Mouse (Mus musculus): ENCODE results near the gene Gja5. TPM values are rescaled to one million over a fixed set of nuclear protein-coding genes. Genes with fewer than 3 reads are reported as not detected.

Gja5 gene
- polyA plus RNA-seq, 1 experiment from 2014 or later, result 34.7 TPM

GRCm38 (mm10) chr3:96953489-96954233 is 49.2 kb downstream of the Gja5 start:
- Histone ChIP-seq H3K4me3 (ENCODE audit: low read depth, low read length) (no peak overlapping the region), H3K36me3 (ENCODE audit: control insufficient read depth, insufficient read depth, low read length) (no peaks in the 10 kb centered on the region), H3K9ac (ENCODE audit: low read depth, low read length) (no peak overlapping the region; the same call in 1 of the 2 replicates), H3K9me3 (replicated peaks; ENCODE audit: control insufficient read depth, low read length) (no peaks in the 10 kb centered on the region), H3K27ac (ENCODE audit: low read depth, low read length) (peak overlapping the region; percentile 25), H3K4me2 (0 out of 2 replicates have a peak overlapping the region, but pooled peaks have one; percentile 1), H3K4me1 (ENCODE audit: control insufficient read depth, insufficient read depth, low read length) (peaks cover 8% of the 10 kb centered on the region), H3K27me3 (ENCODE audit: control insufficient read depth, insufficient read depth, low read length) (no peaks in the 10 kb centered on the region)
- ATAC-seq (replicated peaks; ENCODE audit: insufficient number of reproducible peaks, low FRiP score, low TSS enrichment), result peak; percentile 71
- 35% methylated on average over 14 of the region's 14 CpGs for whole genome bisulfite sequencing (ENCODE audit: insufficient replicate concordance)

GRCm38 (mm10) chr3:96960597-96960996 is 56.1 kb downstream of the Gja5 start:
- WGBS (ENCODE audit: insufficient replicate concordance), result 16% methylated on average over 8 of the region's 8 CpGs
- peak; percentile 46; the same call in 1 of the 2 replicates for ATAC-seq (replicated peaks; ENCODE audit: insufficient number of reproducible peaks, low FRiP score, low TSS enrichment)
- Histone ChIP-seq H3K27me3 (ENCODE audit: control insufficient read depth, insufficient read depth, low read length) (no peaks in the 10 kb centered on the region), H3K4me2 (peak overlapping the region; percentile 38), H3K9me3 (replicated peaks; ENCODE audit: control insufficient read depth, low read length) (no peaks in the 10 kb centered on the region), H3K9ac (ENCODE audit: low read depth, low read length) (0 out of 2 replicates have a peak overlapping the region, but pooled peaks have one; percentile 46), H3K36me3 (ENCODE audit: control insufficient read depth, insufficient read depth, low read length) (no peaks in the 10 kb centered on the region), H3K4me3 (ENCODE audit: low read depth, low read length) (no peak overlapping the region), H3K4me1 (ENCODE audit: control insufficient read depth, insufficient read depth, low read length) (peaks cover 8% of the 10 kb centered on the region), H3K27ac (ENCODE audit: low read depth, low read length) (peak overlapping the region; percentile 70)

DNA sequence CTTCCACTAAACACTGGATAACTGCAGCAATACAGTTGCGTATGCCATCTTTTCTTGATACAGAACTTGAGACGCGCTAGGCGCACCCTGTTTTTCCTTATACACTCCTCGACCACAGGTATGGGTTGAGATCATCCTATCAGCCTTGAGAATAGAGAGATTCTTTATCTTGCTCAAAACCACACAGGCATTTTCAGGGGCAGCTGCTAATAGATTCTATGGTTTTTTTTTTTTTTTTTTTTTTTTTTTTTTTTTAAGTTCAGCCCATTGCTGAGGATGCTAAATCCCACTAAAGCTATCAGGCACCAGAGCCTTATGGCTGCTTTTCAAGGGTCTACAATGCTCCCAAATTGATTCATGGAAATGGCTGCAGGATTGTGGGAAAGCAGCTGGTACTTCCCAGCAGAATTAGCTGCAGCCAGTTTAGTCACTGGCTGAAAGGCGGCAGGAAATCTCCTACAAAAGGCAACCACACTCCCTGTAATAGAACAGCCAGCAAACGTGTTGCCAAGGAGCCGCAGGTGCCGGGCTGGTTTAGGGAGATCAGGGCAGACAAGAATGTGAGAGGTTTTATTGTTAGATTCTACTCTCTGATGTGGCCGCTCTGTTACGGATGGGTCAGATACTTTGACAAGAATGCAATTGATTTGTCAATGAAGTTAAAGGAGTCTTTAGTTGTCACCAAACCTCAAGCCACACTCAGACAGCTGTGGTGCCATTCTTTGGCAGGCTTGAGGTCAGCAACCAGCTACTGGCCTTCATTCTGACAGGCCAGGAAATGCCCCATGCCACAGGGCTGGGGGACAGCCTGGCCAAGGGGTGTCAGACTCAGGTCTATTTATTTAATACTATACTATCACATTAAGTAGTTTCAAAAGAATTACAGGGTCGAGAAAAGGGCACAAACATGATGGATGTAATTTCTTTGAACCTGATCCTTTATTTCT is 58.9 kb downstream of the Gja5 start:
- no peaks in the 10 kb centered on the region for H3K27me3 ChIP-seq (ENCODE audit: control insufficient read depth, insufficient read depth, low read length)
- no peak for ATAC-seq (replicated peaks; ENCODE audit: insufficient number of reproducible peaks, low FRiP score, low TSS enrichment)

DNA sequence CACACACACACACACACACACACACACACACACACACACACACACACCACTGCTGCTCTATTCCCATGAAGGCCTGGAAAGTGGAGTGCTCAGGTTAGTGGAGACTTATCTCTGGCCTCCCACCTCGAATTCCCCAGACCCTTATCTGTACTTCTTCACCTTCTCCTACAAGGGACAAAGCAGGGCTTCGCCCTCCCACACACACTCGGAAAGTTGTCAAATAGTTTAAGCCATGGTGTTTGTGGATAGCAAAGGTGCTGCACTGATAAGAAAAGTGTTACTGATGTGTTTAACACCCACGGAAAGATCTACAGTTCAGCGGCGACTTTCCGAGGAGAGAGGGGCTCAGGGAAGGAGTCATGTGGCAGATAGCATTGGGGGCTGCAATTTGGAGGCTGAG is 66.5 kb downstream of the Gja5 start:
- H3K36me3 ChIP-seq (ENCODE audit: control insufficient read depth, insufficient read depth, low read length), result no peaks in the 10 kb centered on the region
- H3K27me3 ChIP-seq (ENCODE audit: control insufficient read depth, insufficient read depth, low read length), result no peaks in the 10 kb centered on the region
- peak; percentile 66 for ATAC-seq (replicated peaks; ENCODE audit: insufficient number of reproducible peaks, low FRiP score, low TSS enrichment)
- peaks cover 14% of the 10 kb centered on the region for H3K4me1 ChIP-seq (ENCODE audit: control insufficient read depth, insufficient read depth, low read length)
- H3K4me2 ChIP-seq, result no peak overlapping the region
- H3K27ac ChIP-seq (ENCODE audit: low read depth, low read length), result peak overlapping the region; percentile 80
- no peak overlapping the region for H3K4me3 ChIP-seq (ENCODE audit: low read depth, low read length)
- 4% methylated on average over 7 of the region's 7 CpGs for WGBS (ENCODE audit: insufficient replicate concordance)
- H3K9me3 ChIP-seq (replicated peaks; ENCODE audit: control insufficient read depth, low read length), result no peaks in the 10 kb centered on the region
- no peak overlapping the region for H3K9ac ChIP-seq (ENCODE audit: low read depth, low read length)

More for the DNA sequence above, 58.9 kb downstream of the Gja5 start:
- Histone ChIP-seq H3K4me3 (ENCODE audit: low read depth, low read length) (no peak overlapping the region), H3K36me3 (ENCODE audit: control insufficient read depth, insufficient read depth, low read length) (no peaks in the 10 kb centered on the region), H3K9me3 (replicated peaks; ENCODE audit: control insufficient read depth, low read length) (no peaks in the 10 kb centered on the region), H3K27ac (ENCODE audit: low read depth, low read length) (no peak overlapping the region), H3K4me1 (ENCODE audit: control insufficient read depth, insufficient read depth, low read length) (peaks cover 8% of the 10 kb centered on the region), H3K4me2 (no peak overlapping the region), H3K9ac (ENCODE audit: low read depth, low read length) (no peak overlapping the region)
- WGBS (ENCODE audit: insufficient replicate concordance), result 70% methylated on average over 12 of the region's 12 CpGs

DNA sequence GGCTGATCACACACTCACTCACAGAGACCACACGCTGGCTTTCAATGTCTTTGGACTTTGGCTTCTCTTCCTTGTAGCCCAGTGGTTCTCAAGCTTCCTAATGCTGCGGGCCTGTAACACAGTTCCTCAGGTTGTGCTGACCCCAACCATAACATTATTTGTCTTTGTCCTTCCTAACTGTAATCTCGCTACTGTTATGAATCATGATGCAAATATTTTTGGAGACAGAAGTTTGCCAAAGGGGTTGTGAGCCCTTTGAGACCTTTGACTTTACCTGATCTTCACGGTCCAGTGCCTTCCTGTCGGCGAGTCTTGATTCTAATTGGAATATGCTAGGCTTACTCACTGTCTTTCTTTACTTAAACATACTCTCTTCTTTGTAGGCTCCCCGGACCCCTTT is 70.0 kb downstream of the Gja5 start:
- Histone ChIP-seq H3K9me3 (replicated peaks; ENCODE audit: control insufficient read depth, low read length) (no peaks in the 10 kb centered on the region), H3K27ac (ENCODE audit: low read depth, low read length) (no peak overlapping the region), H3K4me3 (ENCODE audit: low read depth, low read length) (no peak overlapping the region), H3K27me3 (ENCODE audit: control insufficient read depth, insufficient read depth, low read length) (no peaks in the 10 kb centered on the region), H3K9ac (ENCODE audit: low read depth, low read length) (no peak overlapping the region), H3K4me2 (no peak overlapping the region), H3K36me3 (ENCODE audit: control insufficient read depth, insufficient read depth, low read length) (no peaks in the 10 kb centered on the region), H3K4me1 (ENCODE audit: control insufficient read depth, insufficient read depth, low read length) (peaks cover 14% of the 10 kb centered on the region)
- WGBS (ENCODE audit: insufficient replicate concordance), result 83% methylated on average over 7 of the region's 7 CpGs
- no peak for ATAC-seq (replicated peaks; ENCODE audit: insufficient number of reproducible peaks, low FRiP score, low TSS enrichment)

DNA sequence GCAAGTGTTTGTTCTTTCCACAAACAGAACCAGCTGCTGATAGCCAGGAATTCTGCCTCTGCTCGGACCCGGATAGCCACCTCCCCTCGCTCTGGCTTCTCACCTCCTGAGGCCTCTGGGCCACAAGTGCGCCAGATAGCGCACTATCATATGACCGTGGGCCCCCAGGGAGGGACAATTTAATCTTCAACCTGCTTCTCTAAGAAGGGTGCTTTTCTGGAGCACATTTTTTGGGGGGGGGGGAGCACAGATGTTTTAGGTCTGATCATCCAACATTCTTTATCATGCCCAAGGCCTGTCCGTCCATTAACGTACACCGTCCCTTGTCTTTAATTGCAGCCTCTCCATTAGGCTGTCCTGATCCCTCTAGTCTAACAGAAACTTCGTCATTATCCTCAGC is 71.1 kb downstream of the Gja5 start:
- Histone ChIP-seq H3K9ac (ENCODE audit: low read depth, low read length) (no peak overlapping the region), H3K4me2 (no peak overlapping the region), H3K36me3 (ENCODE audit: control insufficient read depth, insufficient read depth, low read length) (no peaks in the 10 kb centered on the region), H3K27me3 (ENCODE audit: control insufficient read depth, insufficient read depth, low read length) (no peaks in the 10 kb centered on the region), H3K9me3 (replicated peaks; ENCODE audit: control insufficient read depth, low read length) (no peaks in the 10 kb centered on the region), H3K27ac (ENCODE audit: low read depth, low read length) (no peak overlapping the region), H3K4me3 (ENCODE audit: low read depth, low read length) (no peak overlapping the region), H3K4me1 (ENCODE audit: control insufficient read depth, insufficient read depth, low read length) (peaks cover 12% of the 10 kb centered on the region)
- no peak for ATAC-seq (replicated peaks; ENCODE audit: insufficient number of reproducible peaks, low FRiP score, low TSS enrichment)
- 61% methylated on average over 10 of the region's 10 CpGs for WGBS (ENCODE audit: insufficient replicate concordance)

DNA sequence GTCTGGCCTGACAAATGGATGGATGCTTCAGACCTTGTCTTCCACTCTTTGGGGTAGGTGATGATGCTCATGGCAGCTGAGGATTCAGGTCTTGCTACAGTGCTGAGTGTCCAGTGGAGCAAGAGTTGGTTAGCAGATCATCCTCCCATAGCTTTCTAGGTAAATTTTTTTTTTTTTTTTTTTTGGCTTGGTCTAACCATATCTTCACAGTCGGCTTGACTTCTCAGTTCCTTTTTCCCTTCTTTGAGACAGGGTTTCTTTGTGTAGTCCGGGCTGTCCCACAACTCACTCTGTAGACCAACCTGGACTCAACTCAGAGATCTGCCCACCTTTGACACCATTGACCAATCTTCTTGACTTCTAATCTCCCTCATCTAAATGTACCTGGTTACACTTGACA is 73.0 kb downstream of the Gja5 start:
- Histone ChIP-seq H3K4me1 (ENCODE audit: control insufficient read depth, insufficient read depth, low read length) (peaks cover 8% of the 10 kb centered on the region), H3K27ac (ENCODE audit: low read depth, low read length) (no peak overlapping the region), H3K4me3 (ENCODE audit: low read depth, low read length) (no peak overlapping the region), H3K4me2 (no peak overlapping the region), H3K27me3 (ENCODE audit: control insufficient read depth, insufficient read depth, low read length) (no peaks in the 10 kb centered on the region), H3K36me3 (ENCODE audit: control insufficient read depth, insufficient read depth, low read length) (no peaks in the 10 kb centered on the region), H3K9me3 (replicated peaks; ENCODE audit: control insufficient read depth, low read length) (no peaks in the 10 kb centered on the region), H3K9ac (ENCODE audit: low read depth, low read length) (no peak overlapping the region)
- no peak for ATAC-seq (replicated peaks; ENCODE audit: insufficient number of reproducible peaks, low FRiP score, low TSS enrichment)
- 83% methylated on average over 2 of the region's 2 CpGs for WGBS (ENCODE audit: insufficient replicate concordance)

DNA sequence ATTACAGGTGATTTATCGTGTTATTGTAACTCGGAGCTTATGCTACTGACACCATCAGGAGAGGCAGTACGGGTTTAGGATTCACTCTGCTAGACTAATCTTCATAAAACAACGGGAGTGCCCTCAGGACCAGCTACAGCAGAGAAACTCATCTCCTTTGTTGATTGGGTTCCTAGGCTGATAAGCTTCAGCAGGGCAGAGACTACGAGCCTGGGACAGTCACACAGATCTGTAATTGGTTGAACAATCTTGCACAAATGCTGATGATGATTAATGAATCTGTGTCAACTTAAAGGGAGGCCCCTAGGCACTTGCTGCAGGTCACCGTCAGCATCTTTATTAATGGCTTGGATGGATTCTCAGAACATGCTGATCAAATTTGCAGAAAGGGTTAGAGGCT is 74.0 kb downstream of the Gja5 start:
- H3K27ac ChIP-seq (ENCODE audit: low read depth, low read length), result no peak overlapping the region
- H3K36me3 ChIP-seq (ENCODE audit: control insufficient read depth, insufficient read depth, low read length), result no peaks in the 10 kb centered on the region
- no peak overlapping the region for H3K4me3 ChIP-seq (ENCODE audit: low read depth, low read length)
- no peak overlapping the region for H3K4me2 ChIP-seq
- H3K9ac ChIP-seq (ENCODE audit: low read depth, low read length), result no peak overlapping the region
- peaks cover 8% of the 10 kb centered on the region for H3K4me1 ChIP-seq (ENCODE audit: control insufficient read depth, insufficient read depth, low read length)
- 52% methylated on average over 6 of the region's 6 CpGs for WGBS (ENCODE audit: insufficient replicate concordance)
- no peak for ATAC-seq (replicated peaks; ENCODE audit: insufficient number of reproducible peaks, low FRiP score, low TSS enrichment)
- no peaks in the 10 kb centered on the region for H3K27me3 ChIP-seq (ENCODE audit: control insufficient read depth, insufficient read depth, low read length)
- no peaks in the 10 kb centered on the region for H3K9me3 ChIP-seq (replicated peaks; ENCODE audit: control insufficient read depth, low read length)
